Mouse (Mus musculus): ENCODE measurements around the gene Il1rl1. TPM values are rescaled to one million over a fixed set of nuclear protein-coding genes. Genes with fewer than 3 reads are reported as not detected.

Gene Il1rl1
- total and polyA plus RNA-seq, 2 experiments, result under 0.01 TPM; not detected in 1

DNA sequence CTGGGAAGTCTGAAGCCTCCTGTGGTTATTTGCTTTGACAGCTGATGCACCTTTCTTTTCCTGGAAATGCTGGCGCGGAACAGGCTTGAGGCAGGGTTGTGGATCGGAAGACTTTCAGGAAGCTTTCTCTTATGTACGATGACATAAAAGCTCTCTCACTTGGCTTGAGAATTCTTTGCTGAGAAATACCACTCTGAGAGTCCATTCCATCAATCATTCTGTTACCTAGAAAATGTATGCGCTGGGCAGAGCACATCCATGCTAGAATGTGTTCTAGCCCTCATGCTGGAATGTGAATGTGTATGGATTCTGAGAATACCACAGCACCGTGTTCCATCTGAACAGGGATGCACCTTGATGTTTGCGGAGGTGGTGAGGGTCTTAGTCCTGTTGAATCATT lies 15.1 kb upstream of the Il1rl1 start:
- Histone ChIP-seq H3K27ac (replicated peaks; ENCODE audit: insufficient read depth, low read depth, low read length) (no peak overlapping the region), H3K9ac (ENCODE audit: low read depth, low read length) (no peak overlapping the region), H3K36me3 (ENCODE audit: control insufficient read depth, insufficient read depth, low read length) (no peaks in the 10 kb centered on the region), H3K4me3 (ENCODE audit: insufficient read depth, low read depth, low read length) (no peak overlapping the region), H3K4me1 (ENCODE audit: control insufficient read depth, insufficient read depth, low read length) (no peaks in the 10 kb centered on the region), H3K79me2 (ENCODE audit: control insufficient read depth, insufficient read depth, low read length) (no peaks in the 10 kb centered on the region), H3K27me3 (ENCODE audit: control insufficient read depth, insufficient read depth, low read length) (no peaks in the 10 kb centered on the region)
- DNase-seq (ENCODE audit: extremely low read depth, low read depth, low spot score), result no peak
- 82% methylated on average over 7 of the region's 7 CpGs for WGBS
- no peak for TF ChIP-seq CTCF (IDR thresholded peaks at IDR 0.05; ENCODE audit: low read depth, low read length)

GRCm38 (mm10) chr1:40414863-40415656 lies 14.3 kb upstream of the Il1rl1 start:
- H3K27ac ChIP-seq (replicated peaks; ENCODE audit: insufficient read depth, low read depth, low read length), result no peak overlapping the region
- H3K27me3 ChIP-seq (ENCODE audit: control insufficient read depth, insufficient read depth, low read length), result no peaks in the 10 kb centered on the region
- TF ChIP-seq CTCF (IDR thresholded peaks at IDR 0.05; ENCODE audit: low read depth, low read length) (no peak), POLR2A (IDR thresholded peaks at IDR 0.05; ENCODE audit: extremely low read depth, insufficient read depth, low read length) (no peak)
- H3K36me3 ChIP-seq (ENCODE audit: control insufficient read depth, insufficient read depth, low read length), result no peaks in the 10 kb centered on the region
- no peaks in the 10 kb centered on the region for H3K79me2 ChIP-seq (ENCODE audit: control insufficient read depth, insufficient read depth, low read length)
- no peak for DNase-seq (ENCODE audit: extremely low read depth, low read depth, low spot score)
- H3K4me3 ChIP-seq (ENCODE audit: insufficient read depth, low read depth, low read length), result no peak overlapping the region
- no peak overlapping the region for H3K9ac ChIP-seq (ENCODE audit: low read depth, low read length)
- 55% methylated on average over 7 of the region's 7 CpGs for WGBS
- no peaks in the 10 kb centered on the region for H3K4me1 ChIP-seq (ENCODE audit: control insufficient read depth, insufficient read depth, low read length)

GRCm38 (mm10) chr1:40417034-40417433 lies 12.3 kb upstream of the Il1rl1 start:
- WGBS, result 87% methylated on average over 2 of the region's 2 CpGs
- no peak for DNase-seq (ENCODE audit: extremely low read depth, low read depth, low spot score)

GRCm38 (mm10) chr1:40418512-40418911 lies 10.9 kb upstream of the Il1rl1 start:
- Histone ChIP-seq H3K27ac (replicated peaks; ENCODE audit: insufficient read depth, low read depth, low read length) (no peak overlapping the region), H3K4me1 (ENCODE audit: control insufficient read depth, insufficient read depth, low read length) (no peaks in the 10 kb centered on the region), H3K36me3 (ENCODE audit: control insufficient read depth, insufficient read depth, low read length) (no peaks in the 10 kb centered on the region), H3K27me3 (ENCODE audit: control insufficient read depth, insufficient read depth, low read length) (no peaks in the 10 kb centered on the region), H3K4me3 (ENCODE audit: insufficient read depth, low read depth, low read length) (no peak overlapping the region), H3K9ac (ENCODE audit: low read depth, low read length) (no peak overlapping the region), H3K79me2 (ENCODE audit: control insufficient read depth, insufficient read depth, low read length) (no peaks in the 10 kb centered on the region)
- no peak for DNase-seq (ENCODE audit: extremely low read depth, low read depth, low spot score)
- TF ChIP-seq POLR2A (IDR thresholded peaks at IDR 0.05; ENCODE audit: extremely low read depth, insufficient read depth, low read length) (no peak), CTCF (IDR thresholded peaks at IDR 0.05; ENCODE audit: low read depth, low read length) (no peak)
- 36% methylated on average over 5 of the region's 5 CpGs for WGBS

More at GRCm38 (mm10) chr1:40417034-40417433, 12.3 kb upstream of the Il1rl1 start:
- Histone ChIP-seq H3K4me1 (ENCODE audit: control insufficient read depth, insufficient read depth, low read length) (no peaks in the 10 kb centered on the region), H3K27me3 (ENCODE audit: control insufficient read depth, insufficient read depth, low read length) (no peaks in the 10 kb centered on the region), H3K9ac (ENCODE audit: low read depth, low read length) (no peak overlapping the region), H3K4me3 (ENCODE audit: insufficient read depth, low read depth, low read length) (no peak overlapping the region), H3K79me2 (ENCODE audit: control insufficient read depth, insufficient read depth, low read length) (no peaks in the 10 kb centered on the region), H3K36me3 (ENCODE audit: control insufficient read depth, insufficient read depth, low read length) (no peaks in the 10 kb centered on the region), H3K27ac (replicated peaks; ENCODE audit: insufficient read depth, low read depth, low read length) (no peak overlapping the region)
- TF ChIP-seq CTCF (IDR thresholded peaks at IDR 0.05; ENCODE audit: low read depth, low read length), result no peak
- no peak for TF ChIP-seq POLR2A (IDR thresholded peaks at IDR 0.05; ENCODE audit: extremely low read depth, insufficient read depth, low read length)

DNA sequence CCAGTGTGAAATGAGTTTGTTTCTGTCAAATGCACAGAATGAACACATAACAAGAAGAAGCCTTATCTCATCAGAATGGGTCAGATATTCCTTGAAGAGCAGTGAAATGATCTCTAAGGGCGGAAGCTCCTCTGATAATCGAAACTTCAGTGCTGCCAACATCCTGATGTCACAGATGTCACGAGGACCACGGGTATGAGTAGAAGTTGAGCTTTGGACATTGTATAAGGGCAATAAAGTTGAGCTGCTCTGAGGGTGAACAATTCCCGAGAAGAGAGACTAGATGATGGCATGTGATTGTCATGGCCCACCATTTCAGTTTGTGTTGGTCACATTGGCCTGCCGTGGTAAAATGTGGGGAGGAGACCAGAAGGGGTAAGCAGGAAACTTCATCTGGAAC lies 5.5 kb upstream of the Il1rl1 start:
- Histone ChIP-seq H3K4me1 (ENCODE audit: control insufficient read depth, insufficient read depth, low read length) (no peaks in the 10 kb centered on the region), H3K27ac (replicated peaks; ENCODE audit: insufficient read depth, low read depth, low read length) (no peak overlapping the region), H3K79me2 (ENCODE audit: control insufficient read depth, insufficient read depth, low read length) (no peaks in the 10 kb centered on the region), H3K9ac (ENCODE audit: low read depth, low read length) (no peak overlapping the region), H3K4me3 (ENCODE audit: insufficient read depth, low read depth, low read length) (no peak overlapping the region), H3K36me3 (ENCODE audit: control insufficient read depth, insufficient read depth, low read length) (no peaks in the 10 kb centered on the region), H3K27me3 (ENCODE audit: control insufficient read depth, insufficient read depth, low read length) (no peaks in the 10 kb centered on the region)
- TF ChIP-seq POLR2A (IDR thresholded peaks at IDR 0.05; ENCODE audit: extremely low read depth, insufficient read depth, low read length), result no peak
- no peak for TF ChIP-seq CTCF (IDR thresholded peaks at IDR 0.05; ENCODE audit: low read depth, low read length)
- WGBS, result 71% methylated on average over 6 of the region's 6 CpGs
- DNase-seq (ENCODE audit: extremely low read depth, low read depth, low spot score), result no peak

GRCm38 (mm10) chr1:40427270-40427669 lies 2.1 kb upstream of the Il1rl1 start:
- TF ChIP-seq CTCF (IDR thresholded peaks at IDR 0.05; ENCODE audit: low read depth, low read length) (no peak), POLR2A (IDR thresholded peaks at IDR 0.05; ENCODE audit: extremely low read depth, insufficient read depth, low read length) (no peak)
- H3K27me3 ChIP-seq (ENCODE audit: control insufficient read depth, insufficient read depth, low read length), result no peaks in the 10 kb centered on the region
- no peaks in the 10 kb centered on the region for H3K4me1 ChIP-seq (ENCODE audit: control insufficient read depth, insufficient read depth, low read length)
- H3K4me3 ChIP-seq (ENCODE audit: insufficient read depth, low read depth, low read length), result no peak overlapping the region
- H3K9ac ChIP-seq (ENCODE audit: low read depth, low read length), result no peak overlapping the region
- no peaks in the 10 kb centered on the region for H3K79me2 ChIP-seq (ENCODE audit: control insufficient read depth, insufficient read depth, low read length)
- 90% methylated on average over 9 of the region's 9 CpGs for WGBS
- no peak for DNase-seq (ENCODE audit: extremely low read depth, low read depth, low spot score)
- H3K27ac ChIP-seq (replicated peaks; ENCODE audit: insufficient read depth, low read depth, low read length), result no peak overlapping the region
- H3K36me3 ChIP-seq (ENCODE audit: control insufficient read depth, insufficient read depth, low read length), result no peaks in the 10 kb centered on the region

Data from liver, adult 2 months (tissue).